In genomic region chr13:49088874-49089273, GRCm38 (mm10) we compare ENCODE assay signal across 16 mouse cellular contexts. TPM values are rescaled to one million over a fixed set of nuclear protein-coding genes. Genes with fewer than 3 reads are reported as not detected.
DNase-seq lines count a peak whose midpoint lies in the region; ATAC-seq lines count a peak whose summit lies in the region.
"Had no signal": no experiment of that assay in that cellular context is flagged by ENCODE, and none has a peak within 500 bp of the region (broad histone marks: within the 10 kb centered on the region; RNA-seq: fewer than 3 reads in every experiment).

No protein-coding gene starts in this region.

- H3K36me3 ChIP-seq in heart, embryonic 12.5 days, result no peaks in the 10 kb centered on the region

- H3K27me3 ChIP-seq in heart, embryonic 12.5 days (replicated peaks), result no peaks in the 10 kb centered on the region
- H3K27me3 ChIP-seq: CH12.LX; hindbrain, embryonic 12.5 days had no signal

- 85% methylated on average over 6 of the region's 6 CpGs for WGBS in heart, embryonic 12.5 days

- H3K4me2 ChIP-seq in heart, embryonic 12.5 days, result no peak overlapping the region
- H3K4me2 ChIP-seq: hindbrain, embryonic 12.5 days had no signal

- H3K4me3 ChIP-seq in heart, embryonic 12.5 days, result no peak overlapping the region
- H3K4me3 ChIP-seq: hindbrain, embryonic 12.5 days had no signal

- peak; percentile 65 to 80 for DNase-seq in heart, adult 18-20 months
- DNase-seq in adrenal gland, postnatal 14 days, result peak; percentile 67
- peak; percentile 76 for DNase-seq in cerebellum, adult 9-10 months
- peak; percentile 60 to 79 for DNase-seq in heart, postnatal 10 days
- no peak for DNase-seq in left cerebral cortex, postnatal 36 days (ENCODE audit: low spot score in 2 of 2)
- DNase-seq in spleen, adult 12 weeks (ENCODE audit: low spot score), result no peak
- DNase-seq in layer of hippocampus, adult 18-20 months (ENCODE audit: low spot score in 2 of 2), result no peak
- DNase-seq: kidney, postnatal 4 days; liver had no signal

- no peak for ATAC-seq in heart, embryonic 12.5 days (ENCODE audit: insufficient number of reproducible peaks, low FRiP score)
- ATAC-seq: intestine, postnatal 0 days; Patski had no signal

- no peaks in the 10 kb centered on the region for H3K9me3 ChIP-seq in heart, embryonic 12.5 days (replicated peaks)
- H3K9me3 ChIP-seq: hindbrain, embryonic 12.5 days had no signal

- H3K9ac ChIP-seq in heart, embryonic 12.5 days, result no peak overlapping the region
- H3K9ac ChIP-seq: hindbrain, embryonic 12.5 days had no signal

- no peak overlapping the region for H3K27ac ChIP-seq in heart, embryonic 12.5 days (ENCODE audit: poor library complexity, severe bottlenecking)
- H3K27ac ChIP-seq: hindbrain, embryonic 12.5 days had no signal

- peaks cover 17% of the 10 kb centered on the region for H3K4me1 ChIP-seq in heart, embryonic 12.5 days (replicated peaks)
- H3K4me1 ChIP-seq: hindbrain, embryonic 12.5 days had no signal

- intact Hi-C loops in heart, postnatal 10 days (cut with DNase I), result no loop called here
- intact Hi-C loops in left cerebral cortex, postnatal 36 days (cut with DNase I), result no loop called here

RNA-seq across cellular contexts. Expression of gene Wnk2, which starts 58.9 kb away (rescaled TPM):
- total RNA-seq in heart, adult 18-20 months (2021), result 10 to 100 TPM; 70.1 to 70.9 TPM
- polyA plus RNA-seq in heart, embryonic 12.5 days (2016; fragmentation: Nextera tagmentation; extraction: Ambion mirVana), result 0.89 and 1.4 TPM in 2 replicates
- 2.6 and 3.3 TPM in 2 replicates for total RNA-seq in adrenal gland, postnatal 14 days (2021)
- 10 to 100 TPM; 26.9 to 27.6 TPM for total RNA-seq in heart, postnatal 10 days (2021)
- 100 to 1,000 TPM; 116 to 137 TPM for total RNA-seq in left cerebral cortex, postnatal 36 days (2021)
- total RNA-seq in layer of hippocampus, adult 18-20 months (2021), result 100 to 1,000 TPM; 100 to 103 TPM
- total RNA-seq: common myeloid progenitor, adult 5-6 weeks; monocyte, adult 5-6 weeks had no signal

Comparison
In these comparisons a context has a peak if more than half of its experiments do, and no peak if none do; other contexts are left out.
1. DNase-seq: peak in heart, adult 18-20 months (2 of 2), adrenal gland, postnatal 14 days (single experiment), cerebellum, adult 9-10 months (single experiment) and heart, postnatal 10 days (2 of 2); none in left cerebral cortex, postnatal 36 days (0 of 2), spleen, adult 12 weeks (single experiment) and layer of hippocampus, adult 18-20 months (0 of 2).